Mouse (Mus musculus): Measurements from ENCODE around the gene Ropn1l.
A peak's percentile ranks its signal among the peaks of the same experiment; 100 is the strongest.

The Ropn1l gene

DNA sequence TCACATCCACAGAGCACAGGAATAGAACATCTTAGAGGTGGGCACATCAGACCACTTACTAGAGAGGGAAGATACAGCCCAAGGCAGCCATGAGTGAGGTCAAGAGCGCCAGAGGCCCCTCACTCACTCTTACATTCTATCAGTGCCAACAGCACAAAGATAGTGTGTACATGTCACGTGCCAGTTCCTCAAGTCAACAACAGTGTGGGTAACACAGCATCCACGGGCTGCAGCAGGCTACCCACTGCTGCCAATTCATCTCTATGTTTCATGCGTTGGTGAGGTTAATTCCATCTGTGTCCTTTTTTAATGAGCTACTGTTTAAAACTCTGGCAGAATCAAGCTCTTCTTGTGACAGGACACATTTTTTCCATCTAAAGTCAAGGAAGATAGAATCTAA is 10.8 kb downstream of the Ropn1l start:
- peak; percentile 79 for DNase-seq

DNA sequence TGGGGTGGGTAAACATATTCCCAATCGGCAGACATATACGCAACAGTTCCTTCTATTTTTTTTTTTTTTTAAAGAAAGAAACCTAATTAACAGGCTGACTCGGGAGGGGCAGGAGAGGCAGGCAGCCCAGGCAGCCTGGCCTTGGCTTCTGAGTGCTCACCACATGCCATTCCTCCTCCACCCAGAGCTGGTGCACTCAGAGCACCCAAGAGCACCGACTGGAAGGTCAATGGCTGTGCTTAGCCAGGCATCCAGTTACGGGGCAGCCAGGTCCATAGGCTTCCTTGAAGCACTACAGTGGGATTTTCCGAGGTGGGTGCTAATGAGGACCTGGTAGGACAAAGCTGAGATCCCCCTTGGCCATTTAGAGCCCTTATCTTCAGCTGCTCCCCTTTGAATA is 11.5 kb downstream of the Ropn1l start:
- peak; percentile 91 for DNase-seq

DNA sequence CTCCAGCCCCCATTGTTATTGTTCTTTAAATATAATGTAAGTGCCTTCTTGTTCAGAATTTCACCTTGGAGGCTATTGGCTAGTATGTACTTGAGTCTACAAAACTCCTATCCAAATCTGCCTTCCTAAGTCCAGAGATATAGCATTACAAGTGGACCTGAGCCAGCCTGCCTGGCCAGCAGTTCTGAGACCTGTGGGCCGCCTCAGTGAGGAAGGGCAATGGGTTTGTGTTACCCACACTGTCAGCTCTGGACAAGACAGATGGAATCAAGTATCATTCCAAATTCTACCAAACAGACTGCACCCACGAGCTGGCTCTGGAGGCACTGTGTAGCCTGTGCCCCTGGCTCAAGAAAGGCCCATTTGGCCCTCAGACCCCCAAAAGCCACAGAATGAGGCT is 16.7 kb downstream of the Ropn1l start:
- peak; percentile 67 for DNase-seq

DNA sequence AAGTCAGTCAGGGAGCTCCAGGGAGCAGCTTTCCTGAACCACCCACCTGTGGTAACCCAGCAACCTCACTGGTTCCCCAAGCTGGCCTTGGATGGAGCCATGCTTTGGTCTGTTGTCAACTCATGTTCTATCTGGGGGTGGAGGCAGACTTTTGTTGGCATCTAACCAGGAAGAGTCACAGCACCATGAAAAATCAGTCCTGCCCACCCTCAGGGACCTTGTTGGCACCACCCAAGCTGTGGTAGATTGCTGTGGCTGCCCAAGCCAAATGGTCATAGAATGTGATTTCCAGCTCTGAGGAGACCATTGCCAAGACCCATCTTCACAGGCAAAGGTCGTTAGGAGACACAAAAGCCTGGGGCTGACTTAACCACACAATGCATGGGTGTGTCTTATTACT is 17.5 kb downstream of the Ropn1l start:
- peak; percentile 83 for DNase-seq

DNA sequence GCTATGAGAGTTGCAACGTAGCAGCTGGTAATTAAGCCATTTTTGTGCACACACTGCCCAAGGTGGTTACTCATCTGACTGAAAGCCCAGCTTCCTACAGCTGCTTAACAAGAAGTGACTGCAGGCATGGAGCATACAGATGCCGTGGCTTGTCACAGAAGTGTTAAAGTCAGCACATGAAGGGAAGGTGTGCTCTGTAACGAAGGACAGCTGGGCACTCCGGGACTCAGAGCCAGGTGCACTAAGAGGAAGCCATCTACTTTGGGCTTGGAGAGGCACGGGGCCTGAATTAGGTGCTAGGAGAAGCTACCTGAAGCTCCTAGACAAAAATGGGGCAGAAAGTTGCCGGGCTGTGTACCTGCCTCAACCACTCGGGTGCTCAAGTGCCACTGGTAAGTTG is 19.8 kb downstream of the Ropn1l start:
- peak; percentile 76 for DNase-seq

DNA sequence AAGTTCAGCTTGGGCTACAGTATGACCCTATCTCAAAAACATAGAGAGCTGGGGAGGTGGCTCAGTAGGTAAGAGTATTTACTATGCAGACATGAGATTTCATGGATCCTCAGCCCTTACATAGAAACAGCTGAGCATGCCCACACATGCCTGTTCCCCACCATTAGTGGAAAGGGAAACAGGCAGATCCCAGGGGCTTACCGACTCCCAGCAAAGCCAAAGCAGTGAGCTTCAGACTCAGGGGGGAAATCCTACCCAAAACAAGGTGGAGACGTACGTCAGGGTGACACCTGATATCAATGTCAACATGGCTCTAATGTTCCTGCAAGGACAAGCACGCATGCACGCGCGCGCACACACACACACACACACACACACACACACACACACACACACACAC is 21.7 kb downstream of the Ropn1l start:
- no peak for DNase-seq

DNA sequence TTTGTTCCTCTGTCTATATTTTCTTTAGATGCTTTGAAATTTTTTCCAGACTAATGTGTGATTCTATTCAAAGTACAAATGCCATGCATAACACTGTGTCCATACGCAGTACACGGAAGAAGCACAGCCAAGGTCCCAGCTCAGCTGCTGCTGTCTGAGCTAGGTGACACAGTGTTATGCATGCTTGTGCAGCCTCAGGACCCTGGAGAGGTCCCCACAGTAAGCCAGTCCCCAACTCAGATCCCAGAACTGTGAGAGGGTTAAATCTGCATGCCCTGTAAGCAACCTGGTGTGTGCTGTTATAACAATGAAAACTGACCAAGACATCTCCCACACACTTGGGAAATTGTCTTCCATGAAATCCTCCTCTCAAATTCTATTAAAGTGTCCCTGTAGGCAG is 23.5 kb downstream of the Ropn1l start:
- no peak for DNase-seq

DNA sequence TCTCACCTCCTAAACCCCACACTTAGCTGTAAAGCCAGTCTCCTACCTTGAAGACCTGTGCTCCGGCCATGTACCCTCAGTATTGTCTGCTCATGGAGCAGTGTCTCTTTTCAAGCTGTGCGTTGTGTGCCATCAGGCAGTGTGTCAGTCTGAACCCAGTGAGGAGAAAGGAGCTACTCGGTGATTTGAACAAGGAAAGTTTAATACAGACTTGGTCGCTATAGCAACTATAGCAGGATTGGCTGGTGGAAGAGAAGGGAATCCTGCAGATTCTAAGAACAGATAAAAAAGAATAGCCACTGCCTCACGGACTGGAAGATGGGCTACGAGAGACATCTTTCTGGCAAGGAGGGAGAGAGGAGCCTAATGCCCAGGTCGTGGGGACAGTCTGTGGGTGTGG is 24.1 kb downstream of the Ropn1l start:
- no peak for DNase-seq

DNA sequence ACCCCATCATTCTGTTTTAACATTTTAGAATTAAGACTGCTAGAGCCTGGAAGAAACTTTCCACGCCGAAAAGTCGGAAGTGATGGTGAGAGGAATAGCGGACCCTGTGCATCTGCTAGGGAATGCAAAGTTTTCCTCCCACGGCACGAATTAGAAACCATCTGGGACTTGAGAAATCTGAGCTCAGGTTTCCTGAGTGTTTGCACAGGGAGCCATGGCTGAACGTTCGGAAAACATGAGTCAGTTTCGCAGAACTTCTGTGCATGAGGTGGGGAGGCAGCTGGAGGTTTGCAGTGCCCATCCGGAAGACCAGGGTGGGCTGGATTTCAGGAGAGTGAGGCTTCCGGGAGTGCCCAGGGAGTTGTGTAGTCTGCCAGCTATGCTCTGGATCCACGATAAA is 25.0 kb downstream of the Ropn1l start:
- no peak for DNase-seq

DNA sequence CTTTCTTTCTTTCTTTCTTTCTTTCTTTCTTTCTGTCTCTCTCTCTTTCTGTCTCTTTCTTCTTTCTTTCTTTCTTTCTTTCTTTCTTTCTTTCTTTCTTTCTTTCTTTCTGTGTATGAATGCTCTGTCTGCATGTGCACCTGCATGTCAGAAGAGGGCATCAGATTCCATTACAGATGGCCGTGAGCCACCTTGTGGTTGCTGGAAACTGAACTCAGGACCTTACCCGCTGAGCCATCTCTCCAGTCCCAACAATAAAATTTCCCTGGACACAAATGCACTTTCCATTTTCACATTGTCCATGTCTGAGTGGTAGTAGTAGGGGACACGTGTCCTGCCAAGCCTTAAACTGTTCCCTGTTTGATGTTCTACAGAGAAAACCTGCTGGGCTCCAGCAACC is 26.1 kb downstream of the Ropn1l start:
- no peak for DNase-seq

DNA sequence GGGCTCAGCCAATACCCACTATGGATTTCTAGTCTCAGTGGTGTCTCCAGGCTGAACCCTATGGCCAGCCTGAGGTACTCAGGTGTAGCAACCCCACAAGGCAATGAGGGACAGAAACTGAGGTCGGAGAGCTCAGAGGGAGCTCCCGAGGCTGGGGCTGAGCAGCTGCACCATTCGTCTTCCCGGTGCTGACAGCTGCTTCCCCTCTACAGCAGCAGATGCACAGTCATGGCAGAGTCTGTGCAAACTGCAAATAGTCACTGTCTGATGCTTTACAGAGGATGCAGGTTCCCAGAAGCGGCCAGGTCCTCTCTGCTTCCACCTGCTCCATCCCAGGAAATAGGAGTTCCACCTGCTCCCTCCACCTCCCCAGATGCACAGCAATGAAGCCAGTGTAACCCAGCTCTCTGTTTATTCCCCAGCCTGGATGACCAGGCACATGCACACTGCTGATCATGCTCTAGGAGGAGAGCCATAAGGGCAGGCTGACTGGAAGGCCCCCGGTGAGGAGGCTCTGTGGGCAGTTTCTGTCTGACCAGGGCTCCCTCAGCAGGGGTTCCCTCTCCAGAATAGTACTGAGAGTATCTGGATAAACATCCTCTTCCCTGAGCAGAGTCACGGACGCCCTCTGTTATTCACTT is 27.4 kb downstream of the Ropn1l start:
- DNase-seq = no peak

DNA sequence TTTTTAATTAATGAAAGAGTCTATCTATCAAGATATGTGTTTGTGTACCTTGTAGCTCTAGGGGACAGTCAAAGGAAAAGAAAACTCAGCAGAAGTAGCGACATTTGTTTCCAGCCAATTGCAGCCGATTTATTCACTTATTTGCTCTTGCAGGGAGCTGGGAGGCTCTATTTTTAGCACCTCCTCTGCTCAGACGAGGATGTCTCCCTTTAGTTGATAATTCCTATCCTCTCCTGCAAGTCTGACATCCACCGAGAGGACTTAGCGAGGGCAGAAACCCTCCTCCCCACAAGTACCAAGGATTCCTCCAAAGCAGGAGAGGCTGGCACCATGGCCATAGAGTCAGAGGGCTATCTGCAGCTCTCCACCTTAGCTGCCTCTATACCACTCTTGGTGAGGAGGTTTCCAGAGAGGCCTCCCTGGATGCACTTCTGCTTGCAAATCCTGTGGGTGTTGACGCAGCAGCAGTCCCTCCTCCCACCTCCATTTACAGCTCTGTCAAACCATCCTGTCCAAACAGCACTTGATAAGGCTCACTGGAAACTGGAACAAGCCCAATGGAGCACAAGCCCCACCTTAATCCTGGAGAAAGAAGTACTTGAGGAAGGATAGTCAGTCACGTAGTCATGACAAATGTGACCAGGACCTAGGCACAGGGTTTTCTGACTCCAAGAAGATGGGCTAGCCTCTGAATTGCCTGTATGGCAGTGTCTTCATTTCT is 30.7 kb downstream of the Ropn1l start:
- no peak for DNase-seq

DNA sequence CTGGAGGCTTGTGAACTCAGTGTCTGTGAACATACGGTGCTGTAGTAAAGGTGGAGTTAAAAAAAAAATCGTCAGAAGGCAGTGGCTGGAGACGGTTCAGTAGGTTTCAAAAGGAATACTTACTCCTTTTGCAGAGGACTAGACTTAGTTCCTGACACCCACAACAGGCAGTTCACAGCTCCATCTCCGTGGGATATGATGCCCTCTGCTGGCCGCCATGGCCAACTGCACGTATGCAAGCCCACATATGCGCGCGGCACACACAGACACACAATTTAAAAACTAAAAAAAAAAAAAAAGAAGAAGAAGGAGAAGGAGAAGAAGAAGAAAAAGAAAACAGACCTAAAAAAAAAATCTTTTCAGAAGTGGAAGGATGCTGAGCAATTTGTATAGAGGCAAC is 34.5 kb downstream of the Ropn1l start:
- DNase-seq = no peak

DNA sequence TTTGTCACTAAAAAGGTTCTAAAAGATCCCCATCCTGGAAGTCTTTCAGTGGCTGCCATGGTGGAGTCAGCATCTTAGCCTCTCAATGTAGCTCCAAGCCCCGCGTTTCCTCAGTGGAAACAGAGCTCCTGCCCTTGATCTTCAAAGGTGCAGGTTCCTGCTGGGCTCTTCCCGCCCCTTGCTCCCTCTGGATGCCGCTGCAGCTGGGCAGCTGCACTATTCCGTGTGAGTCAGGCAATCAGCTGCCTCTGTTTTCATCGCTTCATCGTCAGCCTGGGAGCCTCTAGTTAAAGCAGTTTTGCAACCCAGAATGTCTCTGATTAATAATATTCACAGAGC is 34.9 kb downstream of the Ropn1l start:
- no peak for DNase-seq

DNA sequence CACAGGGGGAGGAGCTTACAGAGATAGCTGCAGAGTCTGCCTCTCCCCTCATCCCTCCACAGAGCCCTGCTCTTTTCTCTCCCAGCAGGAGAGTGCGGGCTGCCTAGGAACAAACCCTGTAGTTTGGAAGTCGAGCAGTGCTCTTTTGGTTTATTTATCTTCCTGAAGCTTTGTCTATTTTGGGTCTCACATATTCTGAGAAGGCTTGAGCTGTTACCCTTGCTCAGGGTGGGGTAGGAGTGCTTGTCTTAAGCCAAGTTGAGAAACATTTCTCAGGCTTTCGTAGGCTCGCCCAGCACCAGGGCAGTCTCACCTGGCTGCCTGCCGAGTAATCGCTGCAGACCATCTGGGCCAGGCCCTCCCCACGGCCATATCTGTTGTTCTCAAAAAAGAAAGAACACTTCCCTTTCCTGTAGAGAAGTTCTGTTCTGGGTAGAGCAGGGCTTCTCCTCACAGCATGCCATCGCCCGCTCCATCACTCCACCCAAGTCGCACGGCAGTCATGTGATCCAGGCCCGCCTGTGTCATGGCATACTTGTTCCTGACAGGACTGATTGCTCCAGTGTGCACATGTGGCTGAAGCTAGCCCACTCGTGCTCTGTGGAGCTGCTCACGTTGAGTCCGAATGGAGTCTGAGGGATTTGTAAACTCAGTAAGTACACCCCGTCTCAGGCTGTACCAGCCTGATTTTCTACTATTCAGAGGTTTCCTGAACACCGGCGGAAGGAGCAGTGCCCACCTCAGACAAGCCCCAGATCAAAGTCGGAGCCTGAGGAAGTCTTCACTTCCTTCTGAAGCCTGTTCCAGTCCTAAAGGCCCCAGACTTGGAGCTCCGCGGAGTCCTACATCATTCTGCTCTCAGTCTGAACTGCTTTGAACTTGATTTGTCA is 35.5 kb downstream of the Ropn1l start:
- DNase-seq = peak; percentile 98

DNA sequence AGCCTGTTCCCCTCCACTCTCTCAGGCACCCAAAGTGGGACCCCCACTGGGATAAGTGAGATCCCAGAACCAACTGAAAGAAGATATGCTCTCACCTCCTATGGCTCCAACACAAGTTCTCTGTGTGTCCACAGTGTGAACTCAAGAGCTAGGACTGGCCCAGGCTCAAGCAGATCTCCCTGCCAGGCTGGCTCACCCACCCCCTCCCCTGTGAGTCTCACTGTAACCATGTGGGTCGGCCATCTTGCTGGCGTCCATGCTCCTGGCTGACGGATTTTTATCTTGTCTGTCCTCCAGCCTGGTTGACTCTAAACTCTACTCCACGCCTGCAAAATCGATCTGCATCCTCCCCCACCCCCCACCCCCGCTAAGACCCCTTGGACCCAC is 36.1 kb downstream of the Ropn1l start:
- peak; percentile 93 for DNase-seq

DNA sequence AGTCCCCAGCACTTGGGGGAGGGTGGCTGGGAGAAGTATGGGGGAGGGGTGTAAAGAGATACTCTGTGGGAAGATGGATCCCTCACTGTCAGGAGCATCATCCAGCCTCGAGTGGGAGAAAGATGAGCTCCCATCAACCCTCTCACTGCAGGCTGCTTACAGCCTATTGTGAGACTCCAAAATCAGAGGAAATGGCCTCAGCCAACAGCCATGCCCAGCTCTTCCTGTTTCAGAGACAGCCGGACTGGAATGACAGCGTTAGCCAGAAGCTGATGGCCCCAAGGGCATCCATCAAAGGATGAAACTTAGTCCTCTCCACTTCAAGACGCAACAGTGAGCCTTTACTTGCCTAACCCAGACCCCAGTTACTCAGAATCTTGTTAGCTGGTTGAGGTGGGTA is 38.4 kb downstream of the Ropn1l start:
- no peak for DNase-seq

DNA sequence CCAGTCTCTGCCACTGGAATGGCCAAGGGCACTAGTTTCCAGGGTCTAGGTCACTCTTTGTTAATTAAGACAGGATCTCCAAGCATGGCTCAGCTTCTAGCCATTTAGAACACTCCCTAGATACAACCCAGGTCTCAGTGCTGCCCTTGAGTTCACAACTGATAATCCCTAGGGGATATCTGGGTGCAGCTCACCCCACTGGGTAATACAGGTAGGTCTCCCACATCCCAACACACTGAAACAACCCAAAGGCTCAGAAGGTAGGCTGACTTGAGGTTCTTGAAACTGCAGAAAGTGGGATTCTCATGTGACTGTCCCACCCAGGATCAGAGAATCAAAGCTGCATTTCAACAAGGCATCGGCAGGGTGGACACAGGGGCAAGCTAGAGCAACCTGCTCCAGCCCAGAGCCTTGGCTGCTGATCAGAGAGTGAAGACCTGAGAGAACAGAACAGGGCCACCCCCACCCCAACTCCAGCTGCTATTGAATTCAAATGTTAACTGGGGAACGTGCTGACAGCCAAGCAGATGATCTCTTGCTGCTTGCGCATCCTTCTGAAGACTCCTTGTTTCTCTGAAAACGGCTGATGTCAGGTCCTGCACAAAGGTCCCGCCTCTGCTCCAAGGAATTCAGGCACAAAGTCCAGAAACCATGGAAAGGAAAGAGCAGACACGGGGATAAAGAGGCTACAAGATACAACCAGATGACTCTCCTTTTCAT is 39.2 kb downstream of the Ropn1l start:
- no peak for DNase-seq

DNA sequence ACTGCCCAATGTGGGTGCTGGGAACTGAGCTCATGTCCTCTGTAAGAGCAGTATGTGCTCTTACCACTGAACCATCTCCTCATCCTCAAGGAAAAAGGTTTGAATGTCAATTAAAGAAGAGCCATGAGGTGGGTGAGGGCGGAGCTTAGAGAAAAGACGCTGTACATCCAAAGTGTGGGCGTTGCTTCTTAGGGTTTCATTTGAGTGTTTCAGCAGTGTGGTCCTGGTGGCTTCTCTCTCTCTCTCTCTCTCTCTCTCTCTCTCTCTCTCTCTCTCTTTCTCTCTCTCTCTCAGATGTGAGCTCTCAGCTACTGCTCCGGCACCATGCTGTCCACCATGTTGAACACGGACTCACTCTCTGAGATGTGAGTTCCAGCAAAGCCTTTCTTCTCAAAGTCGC is 39.9 kb downstream of the Ropn1l start:
- no peak for DNase-seq

DNA sequence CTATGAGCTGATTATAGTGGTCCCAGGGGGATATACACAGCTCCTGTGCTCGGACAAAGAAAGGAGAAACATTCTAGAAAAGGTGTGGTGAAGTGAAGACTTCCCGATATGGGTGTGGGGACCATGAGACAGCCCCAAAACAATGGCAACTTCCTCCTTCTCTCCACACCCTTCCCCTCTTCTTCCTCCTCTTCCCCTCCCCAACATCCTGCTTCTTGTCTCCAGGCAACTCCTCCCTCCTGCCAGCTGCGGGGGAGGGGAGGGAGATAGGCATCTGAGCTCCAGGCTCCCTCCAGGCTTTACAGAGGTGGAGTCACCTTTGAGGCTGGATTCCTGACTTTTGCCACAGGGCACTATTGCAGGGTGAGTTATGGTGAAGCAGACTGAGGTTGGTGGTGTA is 40.6 kb downstream of the Ropn1l start:
- DNase-seq = peak; percentile 98

DNA sequence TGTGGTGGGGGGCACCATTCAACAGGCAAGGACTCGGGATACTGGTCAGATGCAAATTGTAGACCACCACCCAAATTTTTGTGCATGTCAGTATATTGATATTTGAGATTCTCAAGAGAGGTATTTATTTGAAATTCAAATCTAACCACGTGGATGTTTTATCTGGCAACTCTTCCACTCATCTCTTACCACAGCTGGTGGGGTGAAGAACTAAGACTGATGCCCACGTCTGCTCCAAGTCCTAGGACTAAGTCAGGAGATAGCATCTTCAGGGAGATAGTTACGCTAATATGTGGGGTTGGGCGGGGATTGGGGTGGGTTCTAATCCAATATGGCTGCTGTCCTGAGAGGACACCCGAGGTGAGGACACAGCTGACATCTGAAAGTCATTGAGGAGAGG is 41.1 kb downstream of the Ropn1l start:
- DNase-seq = no peak

DNA sequence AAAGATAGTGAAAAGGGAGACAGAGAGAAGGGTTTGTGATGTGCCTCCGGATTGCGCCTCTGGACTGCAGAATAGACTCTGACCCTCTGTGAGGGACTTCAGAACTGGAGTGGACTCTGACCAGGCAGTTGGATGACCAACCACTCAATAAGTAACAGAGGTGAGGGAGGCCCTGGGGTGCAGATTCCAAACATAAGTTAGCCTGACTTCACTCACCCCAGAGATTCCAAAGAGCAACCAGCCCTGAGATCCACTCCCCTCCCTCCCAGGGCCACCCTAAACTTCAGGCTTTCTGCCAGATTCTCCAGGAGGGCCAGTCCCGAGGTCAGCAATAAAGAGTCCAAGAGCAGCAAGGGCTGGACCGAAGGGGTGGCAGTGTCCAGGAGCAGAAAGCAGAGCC is 46.0 kb downstream of the Ropn1l start:
- DNase-seq = peak; percentile 87

DNA sequence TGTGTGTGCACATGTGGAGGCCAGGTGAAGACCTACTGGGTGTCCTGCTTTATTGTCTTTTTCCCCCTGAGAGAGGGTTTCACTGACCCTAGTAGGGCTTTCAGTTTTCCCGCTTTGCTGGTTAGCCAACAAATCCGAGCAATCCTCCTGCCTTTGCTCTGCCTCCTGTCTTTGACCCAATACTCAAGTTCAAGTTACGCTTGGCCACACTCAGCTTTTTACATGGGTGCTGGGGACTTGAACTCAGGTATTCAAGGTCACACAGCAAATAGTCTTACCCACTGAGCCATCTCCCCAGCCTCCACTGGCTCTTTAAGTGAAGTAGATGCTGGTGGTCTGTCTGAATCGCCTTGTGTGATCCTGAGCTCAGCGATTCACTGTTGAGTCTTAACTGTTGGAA is 46.7 kb downstream of the Ropn1l start:
- DNase-seq = peak; percentile 53

DNA sequence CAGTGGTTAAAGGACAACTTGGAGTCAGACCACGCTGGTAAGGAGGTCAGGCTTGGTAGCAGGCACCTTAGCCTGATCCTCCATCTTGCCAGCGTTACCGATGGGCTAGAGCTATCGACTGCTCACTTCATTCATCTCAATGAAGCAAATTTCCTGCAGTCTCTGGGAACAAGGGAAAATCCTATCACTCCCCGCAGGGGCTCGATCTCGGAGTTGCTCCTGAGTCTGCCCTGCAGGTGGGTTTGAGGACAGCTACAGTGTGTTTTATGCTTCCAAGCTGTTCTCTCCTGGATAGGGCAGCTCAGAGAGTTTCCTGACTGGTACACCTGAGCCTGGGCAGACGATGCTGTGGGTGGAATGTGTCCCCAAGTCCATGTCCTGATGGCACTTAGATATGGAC is 49.2 kb downstream of the Ropn1l start:
- DNase-seq = no peak

Data from heart, adult 11 months (tissue).